Mouse (Mus musculus) inflammation-experienced regulatory T-cells, adult 16 weeks (primary cell): ENCODE measurements around the gene Evi2. TPM values are rescaled to one million over a fixed set of nuclear protein-coding genes. Genes with fewer than 3 reads are reported as not detected.

ENCODE experiments used
- polyA plus RNA-seq: library from polyadenylated mRNA; unstranded; fragments of 100-300 nt; shearing (Covaris generic); gene quantifications from one replicate; pipeline ENCODE4 v1.2.1, GENCODE M21; 2017

Evi2 gene
- 4.9 TPM for polyA plus RNA-seq

GRCm38 (mm10) chr11:79530333-79530761 lies at the start of gene Evi2, which contains the start of gene Evi2a:
Gene Evi2, minus strand, starts transcription at chr11:79530589.
Gene Evi2a, minus strand, starts transcription at chr11:79530609.

GRCm38 (mm10) chr11:79523560-79524309 lies 6.7 kb downstream of the Evi2 start, which contains the start of gene Evi2b:
Gene Evi2b, minus strand, starts transcription at chr11:79523762.

GRCm38 (mm10) chr11:79503845-79504244 lies 26.5 kb downstream of the Evi2 start, which contains the start of gene Omg:
Gene Omg, minus strand, starts transcription at chr11:79504084.

Other genes with a start within 250 kb of the Evi2 start
- not detected for gene Gm9964, start 233.7 kb downstream of the Evi2 start, polyA plus RNA-seq
- 1.2 TPM for gene Nf1, start 190.9 kb downstream of the Evi2 start, polyA plus RNA-seq
- gene Omg, start 26.5 kb downstream of the Evi2 start, polyA plus RNA-seq: not detected
- gene Evi2b, start 6.8 kb downstream of the Evi2 start, polyA plus RNA-seq: 79.8 TPM
- gene Evi2a, start within 50 bp of the Evi2 start, polyA plus RNA-seq: 41.5 TPM
- 29.4 TPM for gene Rab11fip4, start 60.6 kb upstream of the Evi2 start, polyA plus RNA-seq